Mouse (Mus musculus) intestine, postnatal 0 days (tissue): ENCODE results near the gene Mettl21c. TPM values are rescaled to one million over a fixed set of nuclear protein-coding genes. Genes with fewer than 3 reads are reported as not detected.
"Not testable (repeated sequence)": the region's sequence is repeated elsewhere in the genome, so short reads cannot be mapped to it uniquely, and the experiment has no call there.

Experiments used
- ATAC-seq: fragments of 200-750 bp; cut with Nextera tagmentation; 2 replicates; pipeline ENCODE4 v1.8.0; 2017; ENCODE audit warnings: mild to moderate bottlenecking, moderate TSS enrichment, moderate library complexity
- H3K27ac ChIP-seq: fragments of 300-500 bp; sonication (generic); 2 replicates; pipeline ENCODE4 v1.5.1; 2014; ENCODE audit warnings: mild to moderate bottlenecking, low read depth, low read length, moderate library complexity
- H3K27me3 ChIP-seq: fragments of 300-500 bp; sonication (generic); replicated peaks from 2 replicates; pipeline ENCODE4 v1.6.1; 2014; ENCODE audit warnings: low read length, mixed read lengths; ENCODE audit not compliant: control insufficient read depth, insufficient read depth
- H3K36me3 ChIP-seq: fragments of 300-500 bp; sonication (generic); 2 replicates; pipeline ENCODE4 v1.6.1; 2014; ENCODE audit warnings: mild to moderate bottlenecking, moderate library complexity; ENCODE audit not compliant: control insufficient read depth, insufficient read depth
- H3K4me1 ChIP-seq: fragments of 300-500 bp; sonication (generic); replicated peaks from 2 replicates; pipeline ENCODE4 v1.6.1; 2014; ENCODE audit warnings: antibody characterized with exemption, low read length, mixed read lengths; ENCODE audit not compliant: control insufficient read depth, insufficient read depth
- H3K4me2 ChIP-seq: fragments of 300-500 bp; sonication (generic); replicated peaks from 2 replicates; pipeline ENCODE4 v1.6.1; 2014; ENCODE audit warnings: low read depth, mild to moderate bottlenecking, moderate library complexity
- H3K4me3 ChIP-seq: fragments of 300-500 bp; sonication (generic); 2 replicates; pipeline ENCODE4 v1.5.1; 2014; ENCODE audit warnings: low read depth, low read length
- H3K9ac ChIP-seq: fragments of 300-500 bp; sonication (generic); 2 replicates; pipeline ENCODE4 v1.6.1; 2014; ENCODE audit warnings: mild to moderate bottlenecking, low read depth, low read length
- H3K9me3 ChIP-seq: fragments of 300-500 bp; sonication (generic); 2 replicates; pipeline ENCODE4 v1.6.1; 2016; ENCODE audit warnings: mixed run types; ENCODE audit not compliant: control insufficient read depth
- CTCF ChIP-seq: sonication (generic); IDR thresholded peaks from 2 replicates; pipeline ENCODE4 v1.5.1; 2016; ENCODE audit warnings: low read depth, mild to moderate bottlenecking, control low read depth, antibody characterized with exemption, moderate library complexity
- WGBS: fragments of 180-500 bp; shearing (Covaris S2); extraction: QIAGEN DNeasy Blood & Tissue Kit; methylation state at CpG from one replicate; pipeline ENCODE4 v1.1.7; 2014; 5-methylcytosine and 5-hydroxymethylcytosine counted together
- polyA plus RNA-seq: library from polyadenylated mRNA; unstranded; fragments of >200 nt; fragmentation: Nextera tagmentation; extraction: Ambion mirVana; gene quantifications from 2 replicates; pipeline ENCODE4 v1.2.1, GENCODE M21; 2015

The Mettl21c gene
- 0.16 and 0.31 TPM in 2 replicates for polyA plus RNA-seq

DNA sequence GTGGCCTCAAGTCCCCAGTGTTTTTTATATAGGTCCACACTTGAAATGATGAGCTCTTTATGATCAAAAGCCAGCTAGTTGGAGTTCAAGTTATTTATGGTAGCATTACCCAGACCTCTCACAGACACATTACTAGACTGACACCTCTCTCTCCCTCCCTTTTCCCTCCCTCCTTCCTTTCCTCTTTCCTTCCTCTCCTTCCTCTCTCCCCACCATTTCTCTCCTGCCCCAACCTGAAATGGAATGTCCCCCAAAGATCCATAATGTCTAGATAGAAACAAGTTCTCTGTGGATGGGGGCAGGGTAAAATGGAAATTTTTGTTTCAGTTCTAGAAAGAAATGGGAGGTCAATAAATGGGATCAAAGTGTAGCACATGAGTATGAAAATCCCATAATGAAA is at the start of gene Mettl21c:
TSS of gene Mettl21c (minus strand) at position 101 of the 400 bp plus-strand sequence.
- Histone ChIP-seq H3K9ac (no peak within 1 kb of the TSS), H3K4me3 (no peak within 1 kb of the TSS), H3K36me3 (no peaks in the 10 kb centered on the region), H3K4me2 (no peak within 1 kb of the TSS), H3K4me1 (no peaks in the 10 kb centered on the region), H3K27ac (no peak within 1 kb of the TSS), H3K27me3 (no peaks in the 10 kb centered on the region), H3K9me3 (no peaks in the 10 kb centered on the region)
- TF ChIP-seq CTCF = no peak
- ATAC-seq = no peak

GRCm38 (mm10) chr1:44064625-44065024 is 44.8 kb upstream of the Mettl21c start:
- peak; percentile 77 for TF ChIP-seq CTCF
- Histone ChIP-seq H3K4me2 (no peak overlapping the region), H3K36me3 (no peaks in the 10 kb centered on the region), H3K9ac (no peak overlapping the region), H3K4me3 (no peak overlapping the region), H3K4me1 (no peaks in the 10 kb centered on the region), H3K27ac (no peak overlapping the region), H3K9me3 (no peaks in the 10 kb centered on the region), H3K27me3 (no peaks in the 10 kb centered on the region)
- no peak for ATAC-seq
- 8% methylated on average over 1 of the region's 1 CpGs for WGBS

DNA sequence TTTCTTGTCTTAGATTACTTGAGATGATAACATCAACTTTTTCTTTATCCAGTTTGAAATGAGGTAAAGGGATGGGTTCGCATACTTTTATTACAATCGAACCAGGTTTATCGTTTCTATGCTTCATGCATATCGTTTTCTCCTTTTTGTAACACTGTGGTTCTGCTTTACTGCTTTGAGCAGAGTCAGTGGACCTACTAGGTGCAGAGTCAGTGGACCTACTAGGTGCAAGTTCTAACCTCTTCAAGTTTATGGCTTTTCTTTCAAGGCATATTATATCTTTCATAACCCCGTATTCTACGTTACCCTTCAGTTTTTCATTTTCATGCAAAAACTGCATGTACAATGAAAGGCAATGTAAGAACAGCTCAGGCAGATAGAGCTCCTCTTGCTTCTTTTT is 43.6 kb upstream of the Mettl21c start:
- Histone ChIP-seq H3K9me3 (no peaks in the 10 kb centered on the region), H3K27ac (no peak overlapping the region), H3K4me1 (no peaks in the 10 kb centered on the region), H3K9ac (no peak overlapping the region), H3K4me3 (no peak overlapping the region), H3K27me3 (no peaks in the 10 kb centered on the region), H3K4me2 (no peak overlapping the region), H3K36me3 (no peaks in the 10 kb centered on the region)
- ATAC-seq = no peak
- 86% methylated on average over 6 of the region's 6 CpGs for WGBS
- TF ChIP-seq CTCF = no peak

DNA sequence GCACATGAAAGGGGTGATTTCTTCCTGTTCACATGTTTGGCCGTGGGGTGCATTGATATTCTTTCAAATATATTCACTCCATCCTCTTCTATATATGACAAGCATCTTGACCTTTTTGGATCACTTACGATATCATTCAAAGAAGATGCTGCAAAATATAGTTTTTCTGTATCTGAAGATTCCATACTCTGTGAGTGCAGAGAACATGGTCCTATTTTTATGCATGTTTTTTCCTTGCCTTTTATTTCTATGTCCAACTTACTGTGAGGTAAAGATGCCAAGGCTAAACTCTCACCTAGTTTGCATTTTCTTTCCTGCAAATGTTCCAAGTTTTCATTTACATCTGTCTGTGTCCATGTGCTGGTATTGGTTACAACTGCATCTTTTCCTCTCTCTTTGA is 42.0 kb upstream of the Mettl21c start, which contains the start of gene Gm8251:
TSS of gene Gm8251 (minus strand) at position 101 of the 400 bp plus-strand sequence.
- no peak for TF ChIP-seq CTCF
- ATAC-seq = no peak
- H3K36me3 ChIP-seq = no peaks in the 10 kb centered on the region
- no peak within 1 kb of the TSS for H3K4me3 ChIP-seq
- H3K27me3 ChIP-seq = no peaks in the 10 kb centered on the region
- H3K4me2 ChIP-seq = no peak within 1 kb of the TSS
- H3K27ac ChIP-seq = no peak within 1 kb of the TSS
- H3K9ac ChIP-seq = no peak within 1 kb of the TSS
- 91% methylated on average over 2 of the region's 2 CpGs for WGBS
- no peaks in the 10 kb centered on the region for H3K4me1 ChIP-seq
- no peaks in the 10 kb centered on the region for H3K9me3 ChIP-seq

- 83% methylated on average over 3 of the region's 3 CpGs for WGBS
- Histone ChIP-seq H3K4me3 (no peak overlapping the region), H3K36me3 (no peaks in the 10 kb centered on the region), H3K27ac (no peak overlapping the region), H3K4me2 (no peak overlapping the region), H3K9me3 (no peaks in the 10 kb centered on the region), H3K9ac (no peak overlapping the region), H3K27me3 (no peaks in the 10 kb centered on the region), H3K4me1 (no peaks in the 10 kb centered on the region)
- no peak for ATAC-seq
- no peak for TF ChIP-seq CTCF
Measured at GRCm38 (mm10) chr1:44057805-44058204, 38.0 kb upstream of the Mettl21c start.

DNA sequence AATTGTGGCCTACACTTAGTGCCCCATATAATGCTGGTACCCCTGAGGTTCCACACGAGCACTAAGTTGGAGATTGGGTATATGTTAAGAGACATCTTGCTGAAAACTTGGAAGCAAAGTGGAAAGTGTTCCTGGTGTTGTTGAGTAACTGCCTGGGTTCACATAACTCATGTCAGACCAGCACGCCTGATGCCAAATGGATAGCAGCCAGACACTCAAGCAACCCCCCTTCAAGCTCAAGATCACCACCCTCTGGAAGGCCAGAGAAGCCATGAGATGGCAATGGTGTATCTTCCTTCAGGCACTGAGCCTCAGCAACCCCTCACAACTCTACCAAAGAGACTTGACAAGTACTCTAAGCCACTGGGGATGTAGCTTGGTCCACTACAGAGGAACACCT is 26.7 kb upstream of the Mettl21c start:
- WGBS = 67% methylated on average over 2 of the region's 2 CpGs
- TF ChIP-seq CTCF = no peak
- ATAC-seq = no peak

DNA sequence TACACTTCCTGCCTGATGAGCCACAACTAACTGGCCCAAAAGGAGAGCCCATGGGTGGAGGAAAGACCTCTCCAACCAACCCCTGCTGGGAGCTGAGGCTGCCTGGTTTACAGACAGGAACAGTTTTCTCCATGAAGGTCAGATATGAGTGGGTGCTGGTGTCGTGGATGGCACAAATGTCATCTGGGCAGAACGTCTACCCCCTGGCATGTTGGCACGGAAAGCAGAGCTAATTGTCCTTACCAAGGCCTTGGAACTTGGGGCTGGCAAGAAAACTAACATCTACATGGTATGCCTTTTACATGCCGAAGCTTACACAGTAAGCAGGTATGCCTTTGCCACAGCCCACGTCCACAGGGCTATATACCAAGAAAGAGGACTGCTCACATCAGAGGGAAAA is 25.9 kb upstream of the Mettl21c start:
- H3K9me3 ChIP-seq, H3K27ac ChIP-seq, H3K4me1 ChIP-seq, H3K4me2 ChIP-seq, H3K4me3 ChIP-seq, H3K36me3 ChIP-seq, ATAC-seq, H3K27me3 ChIP-seq, H3K9ac ChIP-seq: not testable (repeated sequence)
- 88% methylated on average over 5 of the region's 5 CpGs for WGBS

More for the DNA sequence above, 26.7 kb upstream of the Mettl21c start:
- Histone ChIP-seq H3K9me3 (no peaks in the 10 kb centered on the region), H3K27me3 (no peaks in the 10 kb centered on the region), H3K4me2 (no peak overlapping the region), H3K4me1 (no peaks in the 10 kb centered on the region), H3K36me3 (no peaks in the 10 kb centered on the region), H3K9ac (no peak overlapping the region), H3K27ac (no peak overlapping the region), H3K4me3 (no peak overlapping the region)
